Mouse (Mus musculus): ENCODE measurements around the gene Plaur. TPM values are rescaled to one million over a fixed set of nuclear protein-coding genes. Genes with fewer than 3 reads are reported as not detected.
"Not testable (repeated sequence)": the region's sequence is repeated elsewhere in the genome, so short reads cannot be mapped to it uniquely, and the experiment has no call there.

Plaur gene
- polyA plus RNA-seq, 2 experiments from 2014 or later = 1.1 to 1.5 TPM

- not testable (repeated sequence) for ATAC-seq
Measured at GRCm38 (mm10) chr7:24516319-24516718, 54.0 kb downstream of the Plaur start.

DNA sequence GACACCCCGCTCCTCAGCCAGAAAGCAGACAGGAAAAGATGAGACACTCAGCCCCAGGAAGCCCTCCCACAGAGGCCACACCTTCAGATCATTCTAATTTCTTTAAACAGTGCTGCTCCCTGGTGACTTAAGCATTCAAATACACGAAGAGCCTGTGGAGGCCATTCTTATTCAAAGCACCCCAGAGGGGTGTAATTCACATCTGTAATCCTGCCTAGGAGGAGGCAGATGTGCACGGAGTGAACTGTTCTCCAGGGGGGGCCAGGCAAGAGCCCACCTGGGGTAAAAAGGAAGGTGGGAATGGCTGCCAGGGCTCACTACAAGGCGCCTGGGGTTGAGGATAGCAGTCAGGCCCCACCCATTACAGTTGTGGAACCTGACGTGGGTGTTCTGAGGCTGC lies 54.8 kb downstream of the Plaur start:
- no peak for ATAC-seq

DNA sequence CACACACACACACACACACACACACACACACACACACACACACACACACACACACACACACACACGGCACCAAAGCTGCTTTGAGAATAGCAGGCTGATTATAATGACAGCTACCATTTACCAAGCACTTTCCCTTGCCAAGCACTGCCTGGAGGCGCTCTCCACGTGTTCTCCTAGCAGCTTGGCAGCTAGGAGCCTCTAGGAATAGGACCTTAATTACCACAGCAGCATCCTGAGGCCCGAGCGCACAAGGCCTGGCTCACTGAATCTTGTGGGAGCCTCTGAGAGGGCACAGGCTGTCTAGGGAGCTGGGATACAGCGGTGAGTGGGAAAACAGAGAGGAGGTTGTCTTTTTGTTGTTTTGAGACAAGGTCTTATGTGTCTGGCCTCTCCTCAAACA lies 55.4 kb downstream of the Plaur start:
- ATAC-seq = no peak

GRCm38 (mm10) chr7:24519130-24519529 lies 56.8 kb downstream of the Plaur start:
- no peak for ATAC-seq

DNA sequence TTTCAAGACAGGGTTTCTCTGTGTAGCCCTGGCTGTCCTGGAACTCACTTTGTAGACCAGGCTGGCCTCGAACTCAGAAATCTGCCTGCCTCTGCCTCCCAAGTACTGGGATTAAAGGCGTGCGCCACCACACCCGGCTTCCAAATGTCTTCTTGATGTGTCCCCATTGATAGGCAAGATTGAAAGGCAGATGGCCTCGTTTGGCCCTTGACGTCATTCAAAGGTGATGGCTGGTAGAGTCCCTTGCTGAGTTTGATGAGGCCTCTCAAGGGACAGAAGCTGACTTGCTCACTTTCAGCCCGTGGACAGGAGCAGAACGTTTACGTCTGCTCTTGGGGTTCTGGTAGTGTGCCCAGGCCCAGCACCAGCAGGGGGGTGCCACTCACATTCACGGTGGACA lies 57.8 kb downstream of the Plaur start:
- ATAC-seq = not testable (repeated sequence)

DNA sequence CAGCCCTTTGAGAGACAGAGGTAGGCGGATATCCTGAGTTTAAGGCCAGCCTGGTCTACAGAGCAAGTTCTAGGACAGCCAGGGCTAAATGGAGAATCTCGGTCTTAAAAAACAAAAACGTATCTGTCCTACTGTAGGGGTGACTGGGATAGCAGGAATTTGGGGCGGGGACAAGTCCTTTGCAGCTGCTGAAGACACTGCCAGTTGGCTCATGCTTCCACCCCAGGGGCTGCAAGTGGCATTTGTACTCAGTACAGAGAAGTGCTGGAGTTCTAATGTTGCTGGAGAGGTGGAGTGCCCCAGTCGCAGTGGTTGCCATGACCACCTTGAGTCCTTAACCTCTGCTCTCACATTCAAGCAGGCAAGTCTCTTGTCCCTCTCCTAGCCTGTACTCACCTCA lies 60.5 kb downstream of the Plaur start:
- no peak for ATAC-seq

GRCm38 (mm10) chr7:24523723-24524122 lies 61.4 kb downstream of the Plaur start:
- ATAC-seq = no peak

DNA sequence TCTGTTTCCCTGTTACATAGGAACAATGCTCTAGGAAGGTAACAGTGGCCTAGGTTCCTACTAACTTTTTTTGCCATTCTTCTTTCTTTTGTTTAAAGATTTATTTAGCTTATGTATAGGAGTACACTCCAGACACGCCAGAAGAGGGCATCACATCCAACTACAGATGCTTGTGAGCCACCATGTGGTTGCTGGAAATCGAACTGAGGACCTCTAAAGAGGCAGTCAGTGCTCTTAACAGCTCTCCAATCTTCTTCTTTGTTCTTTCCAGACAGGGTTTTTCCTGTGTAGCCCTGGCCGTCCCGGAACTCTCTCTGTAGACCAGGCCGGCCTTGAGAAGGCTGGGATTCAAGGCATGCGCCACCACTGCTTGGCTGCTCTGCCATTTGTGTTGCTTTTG lies 62.7 kb downstream of the Plaur start:
- no peak for ATAC-seq

Other genes starting within 250 kb of the Plaur start
- gene Zfp109, start 224.9 kb upstream of the Plaur start, polyA plus RNA-seq (2017; shearing (Covaris generic)) = 1 to 10 TPM; 1.8 to 2.7 TPM
- gene Zfp108, start 207.7 kb upstream of the Plaur start, polyA plus RNA-seq (2017; shearing (Covaris generic)) = under 1 TPM; 0.46 to 0.68 TPM
- gene Zfp93, start 192.1 kb upstream of the Plaur start, polyA plus RNA-seq (2017; shearing (Covaris generic)) = 1 to 10 TPM in 1 of 2 experiments, under 1 TPM in 1; 0.61 to 2.0 TPM
- gene Zfp61, start 161.3 kb upstream of the Plaur start, polyA plus RNA-seq (2017; shearing (Covaris generic)) = 10 to 100 TPM; 16.6 to 17.4 TPM
- gene Zfp94, start 145.8 kb upstream of the Plaur start, polyA plus RNA-seq (2017; shearing (Covaris generic)) = 1 to 10 TPM; 7.8 to 9.3 TPM
- gene Tescl, start 128.5 kb upstream of the Plaur start, polyA plus RNA-seq (2017; shearing (Covaris generic)) = not detected
- not detected for gene Lypd5, start 113.3 kb upstream of the Plaur start, polyA plus RNA-seq (2017; shearing (Covaris generic))
- 100 to 1,000 TPM; 101 to 105 TPM for gene Kcnn4, start 92.2 kb upstream of the Plaur start, polyA plus RNA-seq (2017; shearing (Covaris generic))
- gene Smg9, start 62.9 kb upstream of the Plaur start, polyA plus RNA-seq (2017; shearing (Covaris generic)) = 10 to 100 TPM; 24.1 to 31.0 TPM
- gene Irgc1, start 10.2 kb upstream of the Plaur start, polyA plus RNA-seq (2017; shearing (Covaris generic)) = not detected
- gene Cadm4, start 19.5 kb downstream of the Plaur start, polyA plus RNA-seq (2017; shearing (Covaris generic)) = not detected
- gene Zfp428, start 44.5 kb downstream of the Plaur start, polyA plus RNA-seq (2017; shearing (Covaris generic)) = not detected
- under 1 TPM in 1 of 2 experiments, not detected in 1; 0.17 TPM for gene AC161166.1, start 50.0 kb downstream of the Plaur start, polyA plus RNA-seq (2017; shearing (Covaris generic))
- gene Irgq, start 68.2 kb downstream of the Plaur start, polyA plus RNA-seq (2017; shearing (Covaris generic)) = 1 to 10 TPM; 1.5 to 1.8 TPM
- not detected for gene Pinlyp, start 83.6 kb downstream of the Plaur start, polyA plus RNA-seq (2017; shearing (Covaris generic))
- gene Xrcc1, start 83.8 kb downstream of the Plaur start, polyA plus RNA-seq (2017; shearing (Covaris generic)) = 10 to 100 TPM; 19.9 to 30.3 TPM
- gene Ethe1, start 125.1 kb downstream of the Plaur start, polyA plus RNA-seq (2017; shearing (Covaris generic)) = 10 to 100 TPM; 19.0 to 21.6 TPM
- gene Zfp575, start 125.2 kb downstream of the Plaur start, polyA plus RNA-seq (2017; shearing (Covaris generic)) = under 1 TPM in 1 of 2 experiments, not detected in 1; 0.12 TPM
- under 1 TPM; 0.25 to 0.73 TPM for gene Phldb3, start 148.3 kb downstream of the Plaur start, polyA plus RNA-seq (2017; shearing (Covaris generic))
- gene Lypd3, start 174.1 kb downstream of the Plaur start, polyA plus RNA-seq (2017; shearing (Covaris generic)) = not detected
- not detected for gene Tex101, start 214.2 kb downstream of the Plaur start, polyA plus RNA-seq (2017; shearing (Covaris generic))
- gene BC049730, start 246.8 kb downstream of the Plaur start, polyA plus RNA-seq (2017; shearing (Covaris generic)) = not detected